Comparison of ENCODE assay signal across 9 mouse cellular contexts in the genomic region with DNA sequence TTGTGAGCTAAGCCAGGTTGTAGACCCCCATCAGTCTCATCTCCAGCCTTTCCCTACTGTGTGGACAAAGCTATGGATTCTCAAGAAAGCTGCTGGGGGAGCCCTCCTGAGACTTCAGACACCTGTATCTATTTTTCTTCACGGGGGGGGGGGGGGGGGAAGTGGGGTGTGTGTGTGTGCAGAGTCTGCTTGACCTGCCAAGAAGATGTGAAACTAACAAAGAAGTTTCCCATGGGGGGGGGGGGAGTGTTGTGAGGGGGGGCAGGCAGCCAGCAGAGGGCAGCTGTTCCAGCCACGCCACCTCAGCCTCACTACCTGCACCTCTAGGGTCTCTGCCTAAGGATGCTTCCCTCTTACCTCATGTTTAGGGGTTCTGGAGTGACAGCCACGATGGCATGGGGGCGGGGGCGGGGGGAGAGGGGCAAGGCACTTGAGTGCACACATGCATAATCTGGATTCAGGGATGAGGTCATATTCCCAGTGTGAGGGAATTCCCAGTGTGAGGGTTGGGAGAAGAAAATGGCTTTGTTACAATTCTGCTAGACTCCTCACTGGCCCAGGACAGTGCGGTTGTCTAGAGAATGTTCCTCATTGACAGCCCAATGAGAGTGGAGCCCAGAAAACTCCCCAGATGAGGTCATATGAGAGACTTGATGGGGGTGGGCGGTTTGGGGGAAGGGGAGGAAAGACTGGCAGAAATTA.
DNase-seq lines count a peak whose midpoint lies in the region; ATAC-seq and TF ChIP-seq lines count a peak whose summit lies in the region.
"Had no signal": no experiment of that assay in that cellular context is flagged by ENCODE, and none has a peak within 500 bp of the region (broad histone marks: within the 10 kb centered on the region; RNA-seq: fewer than 3 reads in every experiment).

No protein-coding gene starts in this region.

- no peaks in the 10 kb centered on the region for H3K9me3 ChIP-seq in liver, postnatal 0 days (ENCODE audit: low read length)
- H3K9me3 ChIP-seq in liver, embryonic 12.5 days (replicated peaks) = no peaks in the 10 kb centered on the region
- H3K9me3 ChIP-seq in forebrain, embryonic 16.5 days (ENCODE audit: control insufficient read depth, low read length) = no peaks in the 10 kb centered on the region
- no peaks in the 10 kb centered on the region; the same call in 1 of the 2 replicates for H3K9me3 ChIP-seq in midbrain, embryonic 16.5 days (replicated peaks; ENCODE audit: control insufficient read depth, low read length, poor library complexity, severe bottlenecking)

- 0 out of 2 replicates have a peak, but pooled peaks have one; percentile 18 for TF ChIP-seq CTCF in liver, postnatal 0 days (IDR thresholded peaks at IDR 0.05; ENCODE audit: low read depth)

- peaks cover 4% of the 10 kb centered on the region; the same call in 1 of the 2 replicates for H3K4me1 ChIP-seq in liver, postnatal 0 days (ENCODE audit: insufficient read depth)
- H3K4me1 ChIP-seq in liver, embryonic 12.5 days = no peaks in the 10 kb centered on the region
- peaks cover 3% of the 10 kb centered on the region; the same call in 1 of the 2 replicates for H3K4me1 ChIP-seq in brown adipose tissue, adult 24 weeks (ENCODE audit: control insufficient read depth, insufficient read depth, insufficient read length, low read length)
- H3K4me1 ChIP-seq in forebrain, embryonic 16.5 days (replicated peaks; ENCODE audit: control insufficient read depth, insufficient read depth, low read length) = peaks cover 26% of the 10 kb centered on the region
- H3K4me1 ChIP-seq in midbrain, embryonic 16.5 days (ENCODE audit: control insufficient read depth, insufficient read depth, low read length) = peaks cover 16% of the 10 kb centered on the region

- 59% methylated on average over 6 of the region's 7 CpGs for WGBS in liver, postnatal 0 days (ENCODE audit: insufficient replicate concordance)
- WGBS in liver, embryonic 12.5 days (ENCODE audit: insufficient replicate concordance) = 39% methylated on average over 5 of the region's 7 CpGs
- 14% methylated on average over 6 of the region's 7 CpGs for WGBS in forebrain, embryonic 16.5 days
- whole genome bisulfite sequencing in midbrain, embryonic 16.5 days = 40% methylated on average over 6 of the region's 7 CpGs

- H3K27me3 ChIP-seq in liver, postnatal 0 days (ENCODE audit: insufficient read depth, low read length) = no peaks in the 10 kb centered on the region
- H3K27me3 ChIP-seq in liver, embryonic 12.5 days (replicated peaks) = no peaks in the 10 kb centered on the region
- no peaks in the 10 kb centered on the region for H3K27me3 ChIP-seq in forebrain, embryonic 16.5 days (replicated peaks; ENCODE audit: control insufficient read depth, insufficient read depth, low read length)
- no peaks in the 10 kb centered on the region for H3K27me3 ChIP-seq in midbrain, embryonic 16.5 days (ENCODE audit: control insufficient read depth, insufficient read depth, low read depth, low read length)

- no peak overlapping the region for H3K4me3 ChIP-seq in liver, postnatal 0 days (ENCODE audit: low read depth, low read length)
- no peak overlapping the region for H3K4me3 ChIP-seq in liver, embryonic 12.5 days
- H3K4me3 ChIP-seq in brown adipose tissue, adult 24 weeks (ENCODE audit: insufficient read depth, low read depth, low read length) = no peak overlapping the region
- H3K4me3 ChIP-seq in forebrain, embryonic 16.5 days (replicated peaks; ENCODE audit: low read length) = no peak overlapping the region
- H3K4me3 ChIP-seq in midbrain, embryonic 16.5 days (ENCODE audit: low read depth, low read length) = no peak overlapping the region
- H3K4me3 ChIP-seq: erythroblast, embryonic 14.5 days had no signal

- H3K4me2 ChIP-seq in liver, postnatal 0 days (ENCODE audit: low read depth, low read length) = no peak overlapping the region
- no peak overlapping the region for H3K4me2 ChIP-seq in liver, embryonic 12.5 days
- no peak overlapping the region for H3K4me2 ChIP-seq in forebrain, embryonic 16.5 days (ENCODE audit: low read length)
- no peak overlapping the region for H3K4me2 ChIP-seq in midbrain, embryonic 16.5 days (ENCODE audit: low read length)

- no peak for ATAC-seq in liver, postnatal 0 days
- no peak for ATAC-seq in liver, embryonic 12.5 days
- peak; percentile 63 for ATAC-seq in forebrain, embryonic 16.5 days
- peak; percentile 29; the same call in 1 of the 2 replicates for ATAC-seq in midbrain, embryonic 16.5 days

- no peaks in the 10 kb centered on the region for H3K36me3 ChIP-seq in liver, postnatal 0 days (replicated peaks; ENCODE audit: insufficient read depth, low read length)
- H3K36me3 ChIP-seq in liver, embryonic 12.5 days = no peaks in the 10 kb centered on the region
- H3K36me3 ChIP-seq in forebrain, embryonic 16.5 days (ENCODE audit: control insufficient read depth, insufficient read depth) = no peaks in the 10 kb centered on the region
- no peaks in the 10 kb centered on the region for H3K36me3 ChIP-seq in midbrain, embryonic 16.5 days (ENCODE audit: control insufficient read depth, insufficient read depth, low read length)

- TF ChIP-seq EP300 in liver, postnatal 0 days (IDR thresholded peaks at IDR 0.05; ENCODE audit: low read depth) = no peak

- H3K9ac ChIP-seq in liver, postnatal 0 days (replicated peaks) = no peak overlapping the region
- H3K9ac ChIP-seq in liver, embryonic 12.5 days = no peak overlapping the region
- no peak overlapping the region for H3K9ac ChIP-seq in forebrain, embryonic 16.5 days (replicated peaks; ENCODE audit: low read depth, low read length)
- H3K9ac ChIP-seq in midbrain, embryonic 16.5 days (ENCODE audit: low read depth, low read length) = no peak overlapping the region

- no peak for DNase-seq in liver, postnatal 0 days
- DNase-seq in yolk sac, embryonic 10.5 days (ENCODE audit: low spot score) = no peak
- DNase-seq in ovary, postnatal 10 days (ENCODE audit: low spot score) = no peak
- DNase-seq in layer of hippocampus, adult 9-11 months = no peak

- no peak overlapping the region for H3K27ac ChIP-seq in liver, postnatal 0 days (ENCODE audit: low read depth)
- no peak overlapping the region for H3K27ac ChIP-seq in liver, embryonic 12.5 days
- peak overlapping the region; percentile 19; the same call in 1 of the 2 replicates for H3K27ac ChIP-seq in brown adipose tissue, adult 24 weeks (replicated peaks; ENCODE audit: low read depth, low read length)
- 0 out of 2 replicates have a peak overlapping the region, but pooled peaks have one; percentile 33 for H3K27ac ChIP-seq in forebrain, embryonic 16.5 days (ENCODE audit: low read length)
- no peak overlapping the region for H3K27ac ChIP-seq in midbrain, embryonic 16.5 days (ENCODE audit: low read length)

Comparison
In these comparisons a context has a peak if more than half of its experiments do, and no peak if none do; other contexts are left out.
1. ATAC-seq: peak in forebrain, embryonic 16.5 days (single experiment) and midbrain, embryonic 16.5 days (single experiment); none in liver, postnatal 0 days (single experiment) and liver, embryonic 12.5 days (single experiment).
2. H3K27ac ChIP-seq: peak in brown adipose tissue, adult 24 weeks (single experiment) and forebrain, embryonic 16.5 days (single experiment); none in liver, postnatal 0 days (single experiment), liver, embryonic 12.5 days (single experiment) and midbrain, embryonic 16.5 days (single experiment).